Mouse (Mus musculus) midbrain, embryonic 16.5 days (tissue): ENCODE measurements around the gene Ppm1h. TPM values are rescaled to one million over a fixed set of nuclear protein-coding genes. Genes with fewer than 3 reads are reported as not detected.
"Not testable (repeated sequence)": the region's sequence is repeated elsewhere in the genome, so short reads cannot be mapped to it uniquely, and the experiment has no call there.

Experiments used
- ATAC-seq: fragments of 200-750 bp; cut with Nextera tagmentation; 2 replicates; pipeline ENCODE4 v1.8.0; 2017; ENCODE audit warnings: moderate TSS enrichment
- H3K27ac ChIP-seq: fragments of 300-500 bp; sonication (generic); 2 replicates; pipeline ENCODE4 v1.5.1; 2014; ENCODE audit warnings: mild to moderate bottlenecking, low read length, mixed read lengths
- H3K27me3 ChIP-seq: fragments of 300-500 bp; sonication (generic); 2 replicates; pipeline ENCODE4 v1.6.1; 2014; ENCODE audit warnings: low read depth, low read length, mixed read lengths; ENCODE audit not compliant: control insufficient read depth, insufficient read depth
- H3K36me3 ChIP-seq: fragments of 300-500 bp; sonication (generic); 2 replicates; pipeline ENCODE4 v1.6.1; 2014; ENCODE audit warnings: mild to moderate bottlenecking, low read length, moderate library complexity, mixed read lengths; ENCODE audit not compliant: control insufficient read depth, insufficient read depth
- H3K4me1 ChIP-seq: fragments of 300-500 bp; sonication (generic); 2 replicates; pipeline ENCODE4 v1.6.1; 2014; ENCODE audit warnings: mild to moderate bottlenecking, low read length, mixed read lengths; ENCODE audit not compliant: control insufficient read depth, insufficient read depth
- H3K4me2 ChIP-seq: fragments of 300-500 bp; sonication (generic); 2 replicates; pipeline ENCODE4 v1.6.1; 2014; ENCODE audit warnings: mild to moderate bottlenecking, low read length, mixed read lengths
- H3K4me3 ChIP-seq: fragments of 300-500 bp; sonication (generic); 2 replicates; pipeline ENCODE4 v1.5.1; 2014; ENCODE audit warnings: low read depth, mild to moderate bottlenecking, low read length, moderate library complexity, mixed read lengths
- H3K9ac ChIP-seq: fragments of 300-500 bp; sonication (generic); 2 replicates; pipeline ENCODE4 v1.6.1; 2014; ENCODE audit warnings: low read depth, low read length, mixed read lengths
- H3K9me3 ChIP-seq: fragments of 300-500 bp; sonication (generic); replicated peaks from 2 replicates; pipeline ENCODE4 v1.6.1; 2014; ENCODE audit warnings: mild to moderate bottlenecking, low read length, mixed read lengths; ENCODE audit not compliant: control insufficient read depth, poor library complexity, severe bottlenecking
- WGBS: fragments of 180-500 bp; shearing (Covaris S2); extraction: QIAGEN DNeasy Blood & Tissue Kit; methylation state at CpG from one replicate; pipeline ENCODE4 v1.1.7; 2014; 5-methylcytosine and 5-hydroxymethylcytosine counted together
- polyA plus RNA-seq: library from polyadenylated mRNA; unstranded; fragments of >200 nt; fragmentation: Nextera tagmentation; extraction: Ambion mirVana; gene quantifications from 2 replicates; pipeline ENCODE4 v1.2.1, GENCODE M21; 2015

Ppm1h gene
- polyA plus RNA-seq, 1 experiment from 2014 or later, result 25.2 TPM

DNA sequence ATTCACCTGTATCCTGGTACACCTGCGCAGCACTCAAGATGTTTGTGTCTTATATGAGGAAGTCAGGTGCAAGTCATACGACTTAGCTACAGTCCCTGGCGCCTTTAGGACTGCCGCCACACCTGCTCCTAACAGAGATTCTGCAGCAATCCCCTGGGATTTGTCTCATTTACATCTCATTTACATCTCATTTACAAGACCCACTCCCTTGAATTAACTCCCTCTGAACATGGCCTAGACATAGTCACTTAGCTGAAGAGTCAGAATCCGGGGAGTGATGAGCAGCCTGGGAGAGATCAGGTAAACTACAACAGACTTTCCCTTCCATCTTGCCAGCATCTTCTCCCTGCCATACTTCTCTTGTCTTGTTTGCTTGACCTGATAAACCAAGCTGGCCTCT, 287.1 kb downstream of the Ppm1h start:
- not testable (repeated sequence) for ATAC-seq, H3K27me3 ChIP-seq, H3K9ac ChIP-seq, H3K9me3 ChIP-seq, H3K36me3 ChIP-seq, H3K4me2 ChIP-seq, H3K4me3 ChIP-seq, H3K27ac ChIP-seq
- peaks cover 16% of the 10 kb centered on the region for H3K4me1 ChIP-seq
- WGBS, result 54% methylated on average over 4 of the region's 5 CpGs

DNA sequence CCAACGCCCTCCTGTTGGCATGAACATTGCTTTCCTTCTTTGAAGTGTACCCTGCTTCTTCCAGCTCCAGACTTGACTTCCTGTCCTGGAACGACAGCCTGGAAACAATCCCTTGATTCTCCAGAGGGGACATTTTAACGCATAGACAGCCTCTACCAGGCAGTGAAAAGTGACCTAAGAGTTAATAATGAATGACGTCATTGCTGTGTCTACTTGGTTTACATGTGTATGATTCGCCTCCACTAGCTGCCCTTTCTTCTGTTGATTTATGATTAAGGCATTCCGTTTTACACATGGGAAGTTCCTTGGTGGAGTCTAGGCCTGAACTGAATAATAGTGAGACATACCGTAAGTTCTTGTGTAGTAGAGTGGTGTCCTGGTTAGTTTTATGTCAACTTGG, 287.9 kb downstream of the Ppm1h start:
- no peak for ATAC-seq
- no peak overlapping the region for H3K4me3 ChIP-seq
- no peak overlapping the region for H3K4me2 ChIP-seq
- no peak overlapping the region for H3K27ac ChIP-seq
- 84% methylated on average over 7 of the region's 7 CpGs for WGBS
- H3K9me3 ChIP-seq, result no peaks in the 10 kb centered on the region
- no peaks in the 10 kb centered on the region for H3K36me3 ChIP-seq
- H3K27me3 ChIP-seq, result no peaks in the 10 kb centered on the region
- no peak overlapping the region for H3K9ac ChIP-seq
- H3K4me1 ChIP-seq, result peaks cover 14% of the 10 kb centered on the region

DNA sequence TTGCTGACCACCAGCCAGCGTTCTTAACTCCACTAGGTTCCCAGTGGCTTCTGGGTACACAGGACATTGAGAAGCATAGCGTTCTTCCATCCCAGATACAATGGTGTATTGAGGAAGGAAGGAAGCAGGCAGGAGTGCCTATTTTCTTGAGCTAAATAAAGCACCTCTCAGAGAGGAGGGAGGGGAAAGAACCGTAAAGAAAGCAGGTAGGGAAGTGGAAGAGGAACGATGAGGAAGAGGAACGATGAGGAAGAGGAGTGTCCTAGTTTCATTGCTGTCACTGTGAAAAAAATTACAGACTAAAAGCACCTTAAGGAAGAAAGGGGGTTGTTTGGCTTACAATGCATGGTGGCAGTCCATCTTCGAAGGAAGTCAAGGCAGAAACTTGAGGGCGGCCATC, 291.6 kb downstream of the Ppm1h start:
- H3K4me2 ChIP-seq, result no peak overlapping the region
- WGBS, result 91% methylated on average over 7 of the region's 7 CpGs
- H3K4me3 ChIP-seq, result no peak overlapping the region
- no peak overlapping the region for H3K27ac ChIP-seq
- ATAC-seq, result no peak
- no peaks in the 10 kb centered on the region for H3K9me3 ChIP-seq
- no peaks in the 10 kb centered on the region for H3K27me3 ChIP-seq
- H3K4me1 ChIP-seq, result no peaks in the 10 kb centered on the region
- no peak overlapping the region for H3K9ac ChIP-seq
- H3K36me3 ChIP-seq, result no peaks in the 10 kb centered on the region

DNA sequence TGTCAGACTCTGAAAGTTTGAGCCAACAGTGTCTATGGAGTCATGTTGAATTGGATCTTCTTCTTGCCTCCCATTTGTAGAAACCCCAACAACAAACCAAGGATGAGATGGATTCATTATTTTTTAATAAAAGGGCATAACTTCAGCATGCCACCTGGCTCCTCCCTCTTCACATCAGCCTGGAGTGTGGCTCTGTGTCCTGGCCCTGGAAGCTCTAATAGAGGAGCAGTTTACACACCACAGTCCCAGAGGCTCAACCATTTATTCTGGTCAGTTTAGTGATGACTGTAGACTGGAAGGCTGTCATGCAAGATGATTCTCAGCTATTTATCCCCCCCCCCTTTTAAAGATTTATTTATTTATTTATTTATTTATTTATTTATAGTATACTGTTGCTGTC, 294.7 kb downstream of the Ppm1h start:
- Histone ChIP-seq H3K4me1 (no peaks in the 10 kb centered on the region), H3K27ac (no peak overlapping the region), H3K4me3 (no peak overlapping the region), H3K9ac (no peak overlapping the region), H3K9me3 (no peaks in the 10 kb centered on the region), H3K4me2 (no peak overlapping the region), H3K36me3 (no peaks in the 10 kb centered on the region), H3K27me3 (no peaks in the 10 kb centered on the region)
- ATAC-seq, result no peak

DNA sequence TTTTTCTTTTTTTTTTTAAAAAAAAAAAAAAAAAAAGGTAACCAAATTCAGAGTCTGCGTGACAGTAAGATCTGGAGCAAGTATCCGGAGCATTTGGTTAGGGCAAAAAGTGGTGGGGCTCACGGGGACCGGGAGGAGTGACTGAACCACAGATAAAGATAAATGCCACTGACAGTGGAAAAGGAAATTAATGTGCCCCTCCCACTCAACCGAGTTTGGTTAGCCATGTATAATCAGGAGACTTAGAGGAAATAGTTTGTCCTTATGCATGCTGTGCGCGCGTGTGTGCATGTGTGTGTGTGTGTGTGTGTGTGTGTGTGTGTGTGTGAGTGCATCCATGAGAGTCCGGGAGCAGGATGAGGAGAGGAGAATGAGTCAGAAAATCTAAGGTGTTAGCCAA, 297.5 kb downstream of the Ppm1h start:
- 81% methylated on average over 9 of the region's 9 CpGs for WGBS
- H3K27me3 ChIP-seq, result no peaks in the 10 kb centered on the region
- 0 out of 2 replicates have a peak, but pooled peaks cover 2% of the 10 kb centered on the region for H3K36me3 ChIP-seq
- no peaks in the 10 kb centered on the region for H3K9me3 ChIP-seq
- no peak overlapping the region for H3K4me2 ChIP-seq
- H3K4me1 ChIP-seq, result no peaks in the 10 kb centered on the region
- H3K4me3 ChIP-seq, result no peak overlapping the region
- H3K9ac ChIP-seq, result no peak overlapping the region
- H3K27ac ChIP-seq, result no peak overlapping the region
- ATAC-seq, result no peak

DNA sequence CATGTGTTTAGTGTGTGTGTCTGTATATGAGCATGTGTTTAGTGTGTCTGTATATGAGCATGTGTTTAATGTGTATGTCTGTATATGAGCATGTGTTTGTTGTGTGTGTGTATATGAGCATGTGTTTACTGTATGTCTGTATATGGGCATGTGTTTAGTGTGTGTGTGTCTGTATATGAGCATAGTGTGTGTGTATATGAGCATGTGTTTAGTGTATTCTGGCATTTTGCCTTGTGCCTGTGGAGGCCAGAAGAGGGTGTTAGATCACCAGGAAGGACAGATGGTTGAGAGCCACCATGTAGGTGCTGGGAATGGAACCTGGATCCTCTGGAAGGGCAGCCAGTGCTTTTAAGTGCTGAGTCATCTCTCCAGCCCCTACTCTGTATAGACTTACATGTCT, 300.8 kb downstream of the Ppm1h start:
- Histone ChIP-seq H3K27me3 (no peaks in the 10 kb centered on the region), H3K9me3 (no peaks in the 10 kb centered on the region), H3K4me1 (peaks cover 18% of the 10 kb centered on the region), H3K27ac (no peak overlapping the region), H3K4me2 (no peak overlapping the region), H3K4me3 (no peak overlapping the region), H3K9ac (no peak overlapping the region), H3K36me3 (0 out of 2 replicates have a peak, but pooled peaks cover 2% of the 10 kb centered on the region)
- no peak for ATAC-seq

DNA sequence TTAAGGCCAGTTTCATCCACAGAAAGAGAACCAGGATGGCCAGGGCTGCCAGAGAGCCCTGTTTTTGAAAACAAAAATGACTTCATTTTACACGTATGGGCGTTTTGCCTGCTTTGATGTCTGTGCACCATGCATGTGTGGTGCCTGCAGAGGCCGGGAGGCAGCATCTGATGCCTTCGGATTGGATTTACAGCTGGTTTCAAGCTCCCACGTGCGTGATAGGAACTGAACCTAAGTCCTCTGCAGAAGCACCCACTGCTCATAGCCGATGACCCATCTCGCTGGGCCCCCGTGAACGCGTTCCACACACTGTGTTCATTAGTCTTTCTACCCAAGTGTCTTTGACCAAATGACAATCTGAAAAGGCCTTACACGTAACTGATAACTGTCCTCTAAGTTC, 301.6 kb downstream of the Ppm1h start:
- H3K27ac ChIP-seq, result no peak overlapping the region
- no peaks in the 10 kb centered on the region for H3K9me3 ChIP-seq
- 95% methylated on average over 12 of the region's 12 CpGs for WGBS
- H3K9ac ChIP-seq, result no peak overlapping the region
- H3K4me3 ChIP-seq, result no peak overlapping the region
- no peaks in the 10 kb centered on the region for H3K27me3 ChIP-seq
- H3K36me3 ChIP-seq, result 0 out of 2 replicates have a peak, but pooled peaks cover 2% of the 10 kb centered on the region
- H3K4me1 ChIP-seq, result peaks cover 18% of the 10 kb centered on the region
- no peak for ATAC-seq
- no peak overlapping the region for H3K4me2 ChIP-seq

DNA sequence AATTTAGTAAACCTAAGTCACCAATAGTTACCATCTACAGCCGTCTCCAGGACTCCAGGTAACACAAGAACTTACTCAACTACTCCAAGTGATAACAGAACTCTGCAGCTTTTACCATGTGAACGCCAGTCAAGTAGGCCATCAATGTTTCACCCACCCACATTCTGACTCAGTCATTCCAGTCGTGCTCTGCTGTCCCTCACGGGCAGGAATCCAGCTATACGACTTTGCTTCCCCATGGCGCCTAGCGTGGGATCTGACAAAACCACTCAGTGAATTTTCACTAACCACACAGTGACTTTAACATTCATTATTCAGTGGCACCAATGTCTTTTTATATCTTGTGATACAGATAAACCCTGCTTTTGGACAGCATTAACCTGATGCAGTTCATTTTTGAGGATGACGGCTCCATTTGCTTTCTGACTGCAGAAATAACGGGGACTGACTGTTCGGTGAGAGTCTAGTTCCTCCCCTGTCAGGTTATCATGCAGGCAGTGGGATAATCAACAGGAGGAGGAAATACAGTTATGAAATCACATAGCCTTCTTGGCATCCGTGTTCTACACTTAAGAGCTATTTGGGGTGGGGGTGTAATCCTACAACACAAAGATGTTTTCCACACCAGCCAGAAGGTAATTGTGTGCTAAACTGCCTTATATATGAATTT, 304.5 kb downstream of the Ppm1h start:
- no peaks in the 10 kb centered on the region for H3K27me3 ChIP-seq
- 0 out of 2 replicates have a peak, but pooled peaks cover 2% of the 10 kb centered on the region for H3K36me3 ChIP-seq
- H3K27ac ChIP-seq, result no peak overlapping the region
- 0 out of 2 replicates have a peak overlapping the region, but pooled peaks have one; percentile 28 for H3K9ac ChIP-seq
- H3K9me3 ChIP-seq, result no peaks in the 10 kb centered on the region
- peak overlapping the region; percentile 70 for H3K4me2 ChIP-seq
- 64% methylated on average over 11 of the region's 11 CpGs for WGBS
- peak overlapping the region; percentile 95 for H3K4me3 ChIP-seq
- H3K4me1 ChIP-seq, result peaks cover 23% of the 10 kb centered on the region
- no peak for ATAC-seq

DNA sequence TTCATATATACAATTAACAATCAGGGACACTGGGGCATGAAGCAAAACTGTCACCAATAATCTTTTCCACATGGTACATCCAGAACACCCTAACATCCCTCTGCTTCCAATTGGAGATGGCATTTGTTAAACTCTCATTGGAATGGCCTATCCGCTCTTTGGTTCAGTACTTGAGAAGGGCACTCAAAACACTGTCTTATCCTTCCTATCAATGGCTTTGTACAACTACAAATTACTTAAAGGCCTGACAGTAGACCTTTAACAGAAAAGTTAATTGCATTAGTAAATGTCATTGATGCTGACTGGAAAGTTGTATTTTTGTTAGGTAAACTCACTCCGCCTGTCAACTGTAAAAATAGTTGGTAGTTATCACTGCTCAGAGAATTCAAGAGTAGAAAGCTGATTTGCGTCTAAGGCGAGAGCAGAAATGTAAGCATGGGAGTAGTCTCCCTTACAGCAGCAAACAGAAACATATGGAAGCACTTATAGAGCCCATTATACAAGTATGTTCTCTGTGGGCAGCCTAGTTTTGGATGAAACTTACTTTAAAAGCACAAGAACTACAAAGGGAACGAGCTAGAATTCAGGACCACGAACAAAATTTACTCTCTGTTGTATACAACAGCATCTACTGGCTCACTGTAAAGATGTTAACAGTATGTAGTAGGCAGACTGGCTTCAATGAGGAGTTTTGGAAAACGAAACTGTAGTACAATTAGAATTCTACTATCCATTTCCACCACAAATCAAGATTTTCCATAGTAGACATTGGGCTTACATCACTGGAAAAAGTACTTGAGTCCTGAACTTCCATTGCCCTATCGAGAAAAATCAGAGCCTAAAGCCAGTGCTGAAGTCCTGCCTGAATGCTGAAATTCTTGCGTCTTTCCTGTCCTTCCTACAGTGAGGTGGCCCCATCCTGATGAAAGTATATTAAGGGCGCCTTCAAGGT, 305.3 kb downstream of the Ppm1h start:
- 38% methylated on average over 10 of the region's 10 CpGs for WGBS
- H3K9me3 ChIP-seq, result no peaks in the 10 kb centered on the region
- H3K36me3 ChIP-seq, result 0 out of 2 replicates have a peak, but pooled peaks cover 2% of the 10 kb centered on the region
- H3K27ac ChIP-seq, result no peak overlapping the region
- H3K9ac ChIP-seq, result peak overlapping the region; percentile 55
- peak overlapping the region; percentile 70 for H3K4me2 ChIP-seq
- no peaks in the 10 kb centered on the region for H3K27me3 ChIP-seq
- H3K4me1 ChIP-seq, result peaks cover 23% of the 10 kb centered on the region
- ATAC-seq, result no peak
- H3K4me3 ChIP-seq, result peak overlapping the region; percentile 95
